28 mouse cellular contexts compared by ENCODE assay signal in the genomic region with DNA sequence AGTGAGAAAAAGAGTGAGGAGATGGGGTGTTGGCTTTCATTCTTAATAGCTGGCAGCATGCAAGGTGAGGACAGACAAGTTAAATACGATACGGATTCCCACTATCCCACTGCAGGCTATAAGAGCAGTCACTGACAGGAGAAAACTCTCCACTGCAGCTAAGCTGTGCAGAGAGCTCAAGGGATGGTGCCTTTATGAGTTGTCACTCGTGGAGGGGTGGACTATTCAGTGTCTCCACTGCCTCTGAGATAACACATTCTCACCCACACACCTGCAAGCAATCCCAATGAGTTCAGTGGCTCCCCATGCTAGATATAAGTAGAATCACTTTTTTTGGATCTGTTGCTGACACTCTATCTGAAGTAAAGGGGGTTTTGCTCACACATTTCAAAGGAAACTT. TPM values are rescaled to one million over a fixed set of nuclear protein-coding genes. Genes with fewer than 3 reads are reported as not detected.
DNase-seq lines count a peak whose midpoint lies in the region; ATAC-seq lines count a peak whose summit lies in the region.
"Had no signal": no experiment of that assay in that cellular context is flagged by ENCODE, and none has a peak within 500 bp of the region (broad histone marks: within the 10 kb centered on the region; RNA-seq: fewer than 3 reads in every experiment).

No protein-coding gene starts in this region.

- H3K36me3 ChIP-seq in kidney, embryonic 16.5 days (ENCODE audit: insufficient read depth, low read length) = no peaks in the 10 kb centered on the region
- H3K36me3 ChIP-seq: forebrain, embryonic 10.5 days; heart, embryonic 12.5 days; heart, embryonic 15.5 days; hindbrain, embryonic 10.5 days; hindbrain, embryonic 13.5 days; intestine, embryonic 15.5 days had no signal

- 54% methylated on average over 3 of the region's 3 CpGs for WGBS in kidney, embryonic 16.5 days

- DNase-seq in frontal cortex, postnatal 36 days (ENCODE audit: low spot score in 2 of 2) = peak; percentile 9 to 39
- no peak for DNase-seq in frontal cortex, postnatal 25 days (ENCODE audit: low spot score in 2 of 2)
- no peak for DNase-seq in kidney, adult 18-20 months
- DNase-seq in right cerebral cortex, adult 18-20 months = peak; percentile 21
- DNase-seq in right cerebral cortex, postnatal 25 days = no peak
- DNase-seq in urinary bladder, adult 2 months (ENCODE audit: low spot score) = no peak
- DNase-seq: adrenal gland, adult 8-10 months; adrenal gland, postnatal 25 days; cerebellum, adult 18-20 months; cerebellum, adult 9-10 months; cerebellum, postnatal 14 days; gastrocnemius, postnatal 10 days; gastrocnemius, postnatal 36 days; heart, postnatal 10 days; heart, postnatal 36 days had no signal

- no peak overlapping the region for H3K4me2 ChIP-seq in kidney, embryonic 16.5 days (replicated peaks; ENCODE audit: low read depth, low read length)
- H3K4me2 ChIP-seq: forebrain, embryonic 13.5 days; heart, embryonic 12.5 days; heart, embryonic 15.5 days; hindbrain, embryonic 13.5 days; intestine, embryonic 15.5 days had no signal

- no peaks in the 10 kb centered on the region for H3K9me3 ChIP-seq in kidney, embryonic 16.5 days (ENCODE audit: low read length)
- H3K9me3 ChIP-seq: forebrain, embryonic 10.5 days; heart, embryonic 15.5 days; hindbrain, embryonic 13.5 days; intestine, embryonic 15.5 days had no signal

- no peak overlapping the region for H3K4me3 ChIP-seq in kidney, embryonic 16.5 days (ENCODE audit: low read length)
- H3K4me3 ChIP-seq: forebrain, embryonic 10.5 days; forebrain, embryonic 13.5 days; heart, embryonic 12.5 days; heart, embryonic 15.5 days; hindbrain, embryonic 10.5 days; hindbrain, embryonic 13.5 days; intestine, embryonic 15.5 days had no signal

- no peak overlapping the region for H3K9ac ChIP-seq in kidney, embryonic 16.5 days (replicated peaks; ENCODE audit: low read length)
- H3K9ac ChIP-seq: forebrain, embryonic 13.5 days; heart, embryonic 12.5 days; heart, embryonic 15.5 days; hindbrain, embryonic 13.5 days; intestine, embryonic 15.5 days had no signal

- no peak overlapping the region for H3K27ac ChIP-seq in kidney, embryonic 16.5 days (ENCODE audit: low read length)
- H3K27ac ChIP-seq: forebrain, embryonic 10.5 days; forebrain, embryonic 13.5 days; heart, embryonic 15.5 days; hindbrain, embryonic 10.5 days; hindbrain, embryonic 13.5 days; intestine, embryonic 15.5 days had no signal

- peak; percentile 55; the same call in 1 of the 2 replicates for ATAC-seq in kidney, embryonic 16.5 days (ENCODE audit: low FRiP score, low TSS enrichment)
- ATAC-seq: activated CD4-positive, CD25-positive, alpha-beta regulatory T cell, adult 4 months; forebrain, embryonic 13.5 days; forebrain, embryonic 16.5 days; hindbrain, embryonic 16.5 days; intestine, embryonic 15.5 days had no signal

- H3K27me3 ChIP-seq in kidney, embryonic 16.5 days (ENCODE audit: insufficient read depth, low read length) = no peaks in the 10 kb centered on the region
- H3K27me3 ChIP-seq: forebrain, embryonic 13.5 days; heart, embryonic 12.5 days; heart, embryonic 15.5 days; hindbrain, embryonic 13.5 days; intestine, embryonic 15.5 days had no signal

- H3K4me1 ChIP-seq in kidney, embryonic 16.5 days (ENCODE audit: insufficient read depth, low read length) = peaks cover 2% of the 10 kb centered on the region; the same call in 1 of the 2 replicates
- H3K4me1 ChIP-seq: forebrain, embryonic 10.5 days; forebrain, embryonic 13.5 days; heart, embryonic 12.5 days; heart, embryonic 15.5 days; hindbrain, embryonic 10.5 days; hindbrain, embryonic 13.5 days; intestine, embryonic 15.5 days had no signal

RNA-seq across cellular contexts. Expression of a gene that starts 20.9 kb away (rescaled TPM):
- 76.3 and 81.1 TPM in 2 replicates for polyA plus RNA-seq in kidney, embryonic 16.5 days (2015; fragmentation: Nextera tagmentation; extraction: Ambion mirVana)
- polyA plus RNA-seq in urinary bladder, adult 2 months (2012; rRNA removed) = 28.1 and 32.5 TPM in 2 replicates

RNA-seq across cellular contexts. Expression of a gene that starts 21.9 kb away (rescaled TPM):
- polyA plus RNA-seq in kidney, embryonic 16.5 days (2015; fragmentation: Nextera tagmentation; extraction: Ambion mirVana) = 1.5 and 1.7 TPM in 2 replicates
- 0.62 and 1.2 TPM in 2 replicates for polyA plus RNA-seq in urinary bladder, adult 2 months (2012; rRNA removed)
- polyA plus RNA-seq: activated CD4-positive, CD25-positive, alpha-beta regulatory T cell, adult 4 months had no signal

RNA-seq across cellular contexts. Expression of a gene that starts 47.9 kb away (rescaled TPM):
- not detected in 2 replicates for polyA plus RNA-seq in kidney, embryonic 16.5 days (2015; fragmentation: Nextera tagmentation; extraction: Ambion mirVana)
- polyA plus RNA-seq in urinary bladder, adult 2 months (2012; rRNA removed) = not detected in 2 replicates
- polyA plus RNA-seq: activated CD4-positive, CD25-positive, alpha-beta regulatory T cell, adult 4 months; embryonic facial prominence, embryonic 11.5 days; embryonic facial prominence, embryonic 14.5 days; forebrain, embryonic 10.5 days; forebrain, embryonic 13.5 days; forebrain, embryonic 16.5 days; heart, embryonic 12.5 days; heart, embryonic 15.5 days; hindbrain, embryonic 10.5 days; hindbrain, embryonic 13.5 days; hindbrain, embryonic 16.5 days; intestine, embryonic 15.5 days had no signal

Comparison
In these comparisons a context has a peak if more than half of its experiments do, and no peak if none do; other contexts are left out.
1. DNase-seq: peak in frontal cortex, postnatal 36 days (2 of 2) and right cerebral cortex, adult 18-20 months (single experiment); none in frontal cortex, postnatal 25 days (0 of 2), kidney, adult 18-20 months (single experiment), right cerebral cortex, postnatal 25 days (single experiment) and urinary bladder, adult 2 months (single experiment).